Mouse (Mus musculus) midbrain, embryonic 16.5 days (tissue): ENCODE measurements around the gene Rccd1. TPM values are rescaled to one million over a fixed set of nuclear protein-coding genes. Genes with fewer than 3 reads are reported as not detected.
"Not testable (repeated sequence)": the region's sequence is repeated elsewhere in the genome, so short reads cannot be mapped to it uniquely, and the experiment has no call there.

ENCODE experiments used
- ATAC-seq: fragments of 200-750 bp; cut with Nextera tagmentation; 2 replicates; pipeline ENCODE4 v1.8.0; 2017; ENCODE audit warnings: moderate TSS enrichment
- H3K27ac ChIP-seq: fragments of 300-500 bp; sonication (generic); 2 replicates; pipeline ENCODE4 v1.5.1; 2014; ENCODE audit warnings: mild to moderate bottlenecking, low read length, mixed read lengths
- H3K27me3 ChIP-seq: fragments of 300-500 bp; sonication (generic); 2 replicates; pipeline ENCODE4 v1.6.1; 2014; ENCODE audit warnings: low read depth, low read length, mixed read lengths; ENCODE audit not compliant: control insufficient read depth, insufficient read depth
- H3K36me3 ChIP-seq: fragments of 300-500 bp; sonication (generic); 2 replicates; pipeline ENCODE4 v1.6.1; 2014; ENCODE audit warnings: mild to moderate bottlenecking, low read length, moderate library complexity, mixed read lengths; ENCODE audit not compliant: control insufficient read depth, insufficient read depth
- H3K4me1 ChIP-seq: fragments of 300-500 bp; sonication (generic); 2 replicates; pipeline ENCODE4 v1.6.1; 2014; ENCODE audit warnings: mild to moderate bottlenecking, low read length, mixed read lengths; ENCODE audit not compliant: control insufficient read depth, insufficient read depth
- H3K4me2 ChIP-seq: fragments of 300-500 bp; sonication (generic); 2 replicates; pipeline ENCODE4 v1.6.1; 2014; ENCODE audit warnings: mild to moderate bottlenecking, low read length, mixed read lengths
- H3K4me3 ChIP-seq: fragments of 300-500 bp; sonication (generic); 2 replicates; pipeline ENCODE4 v1.5.1; 2014; ENCODE audit warnings: low read depth, mild to moderate bottlenecking, low read length, moderate library complexity, mixed read lengths
- H3K9ac ChIP-seq: fragments of 300-500 bp; sonication (generic); 2 replicates; pipeline ENCODE4 v1.6.1; 2014; ENCODE audit warnings: low read depth, low read length, mixed read lengths
- H3K9me3 ChIP-seq: fragments of 300-500 bp; sonication (generic); replicated peaks from 2 replicates; pipeline ENCODE4 v1.6.1; 2014; ENCODE audit warnings: mild to moderate bottlenecking, low read length, mixed read lengths; ENCODE audit not compliant: control insufficient read depth, poor library complexity, severe bottlenecking
- WGBS: fragments of 180-500 bp; shearing (Covaris S2); extraction: QIAGEN DNeasy Blood & Tissue Kit; methylation state at CpG from one replicate; pipeline ENCODE4 v1.1.7; 2014; 5-methylcytosine and 5-hydroxymethylcytosine counted together
- polyA plus RNA-seq: library from polyadenylated mRNA; unstranded; fragments of >200 nt; fragmentation: Nextera tagmentation; extraction: Ambion mirVana; gene quantifications from 2 replicates; pipeline ENCODE4 v1.2.1, GENCODE M21; 2015

The Rccd1 gene
- polyA plus RNA-seq, 1 experiment from 2014 or later, result 10.7 TPM

GRCm38 (mm10) chr7:80324816-80325119 lies 514 bp upstream of the Rccd1 start:
- WGBS, result 37% methylated on average over 4 of the region's 5 CpGs
- H3K4me3 ChIP-seq, result not testable (repeated sequence)

GRCm38 (mm10) chr7:80323336-80323735 lies 918 bp downstream of the Rccd1 start:
- peak overlapping the region; percentile 90 for H3K27ac ChIP-seq
- H3K9me3 ChIP-seq, result no peaks in the 10 kb centered on the region
- H3K4me2 ChIP-seq, result peak overlapping the region; percentile 86
- WGBS, result 18% methylated on average over 8 of the region's 8 CpGs
- no peak for ATAC-seq
- H3K4me1 ChIP-seq, result peaks cover 13% of the 10 kb centered on the region
- peak overlapping the region; percentile 61 for H3K4me3 ChIP-seq
- H3K27me3 ChIP-seq, result no peaks in the 10 kb centered on the region
- peaks cover 27% of the 10 kb centered on the region for H3K36me3 ChIP-seq
- H3K9ac ChIP-seq, result peak overlapping the region; percentile 59

More at GRCm38 (mm10) chr7:80324816-80325119, 514 bp upstream of the Rccd1 start:
- not testable (repeated sequence) for H3K9ac ChIP-seq, H3K27ac ChIP-seq, H3K27me3 ChIP-seq, H3K9me3 ChIP-seq
- peak overlapping the region; percentile 86 for H3K4me2 ChIP-seq
- peaks cover 13% of the 10 kb centered on the region for H3K4me1 ChIP-seq
- ATAC-seq, result peak; percentile 8; the same call in 1 of the 2 replicates
- peaks cover 41% of the 10 kb centered on the region for H3K36me3 ChIP-seq

- H3K4me2 ChIP-seq, result no peak overlapping the region
- 82% methylated on average over 19 of the region's 19 CpGs for WGBS
- H3K9ac ChIP-seq, result no peak overlapping the region
- H3K36me3 ChIP-seq, result 0 out of 2 replicates have a peak, but pooled peaks cover 5% of the 10 kb centered on the region
- H3K27me3 ChIP-seq, result no peaks in the 10 kb centered on the region
- peaks cover 13% of the 10 kb centered on the region for H3K4me1 ChIP-seq
- H3K27ac ChIP-seq, result no peak overlapping the region
- no peak overlapping the region for H3K4me3 ChIP-seq
- H3K9me3 ChIP-seq, result no peaks in the 10 kb centered on the region
- no peak for ATAC-seq
Measured at GRCm38 (mm10) chr7:80319846-80320496, 4.3 kb downstream of the Rccd1 start.

GRCm38 (mm10) chr7:80318670-80319069 lies 5.6 kb downstream of the Rccd1 start:
- Histone ChIP-seq H3K4me2 (no peak overlapping the region), H3K9ac (no peak overlapping the region), H3K36me3 (0 out of 2 replicates have a peak, but pooled peaks cover 5% of the 10 kb centered on the region), H3K9me3 (no peaks in the 10 kb centered on the region), H3K4me3 (no peak overlapping the region), H3K27ac (no peak overlapping the region), H3K27me3 (no peaks in the 10 kb centered on the region), H3K4me1 (peaks cover 13% of the 10 kb centered on the region)
- no peak for ATAC-seq
- WGBS, result 90% methylated on average over 4 of the region's 4 CpGs

- peaks cover 4% of the 10 kb centered on the region; the same call in 1 of the 2 replicates for H3K4me1 ChIP-seq
- WGBS, result 72% methylated on average over 1 of the region's 1 CpGs
- no peak for ATAC-seq
Measured at GRCm38 (mm10) chr7:80317439-80318115, 6.7 kb downstream of the Rccd1 start.

GRCm38 (mm10) chr7:80315733-80316132 lies 8.5 kb downstream of the Rccd1 start:
- Histone ChIP-seq H3K36me3 (0 out of 2 replicates have a peak, but pooled peaks cover 5% of the 10 kb centered on the region), H3K9ac (no peak overlapping the region), H3K4me2 (no peak overlapping the region), H3K9me3 (no peaks in the 10 kb centered on the region), H3K27me3 (no peaks in the 10 kb centered on the region), H3K4me3 (no peak overlapping the region), H3K27ac (no peak overlapping the region), H3K4me1 (no peaks in the 10 kb centered on the region)
- ATAC-seq, result no peak
- 81% methylated on average over 2 of the region's 2 CpGs for WGBS

More at GRCm38 (mm10) chr7:80317439-80318115, 6.7 kb downstream of the Rccd1 start:
- no peaks in the 10 kb centered on the region for H3K9me3 ChIP-seq
- H3K27me3 ChIP-seq, result no peaks in the 10 kb centered on the region
- H3K27ac ChIP-seq, result no peak overlapping the region
- H3K4me3 ChIP-seq, result no peak overlapping the region
- H3K36me3 ChIP-seq, result 0 out of 2 replicates have a peak, but pooled peaks cover 5% of the 10 kb centered on the region
- H3K4me2 ChIP-seq, result no peak overlapping the region
- H3K9ac ChIP-seq, result no peak overlapping the region

GRCm38 (mm10) chr7:80310771-80311170 lies 13.5 kb downstream of the Rccd1 start:
- Histone ChIP-seq H3K4me3 (no peak overlapping the region), H3K27me3 (no peaks in the 10 kb centered on the region), H3K27ac (no peak overlapping the region), H3K9ac (no peak overlapping the region), H3K9me3 (no peaks in the 10 kb centered on the region), H3K36me3 (0 out of 2 replicates have a peak, but pooled peaks cover 3% of the 10 kb centered on the region), H3K4me1 (no peaks in the 10 kb centered on the region), H3K4me2 (no peak overlapping the region)
- ATAC-seq, result no peak
- WGBS, result 82% methylated on average over 7 of the region's 7 CpGs

GRCm38 (mm10) chr7:80307766-80308165 lies 16.5 kb downstream of the Rccd1 start:
- Histone ChIP-seq H3K4me1 (no peaks in the 10 kb centered on the region), H3K4me3 (no peak overlapping the region), H3K9me3 (no peaks in the 10 kb centered on the region), H3K36me3 (0 out of 2 replicates have a peak, but pooled peaks cover 2% of the 10 kb centered on the region), H3K4me2 (no peak overlapping the region), H3K9ac (no peak overlapping the region), H3K27me3 (no peaks in the 10 kb centered on the region), H3K27ac (no peak overlapping the region)
- ATAC-seq, result no peak
- 77% methylated on average over 3 of the region's 3 CpGs for WGBS

GRCm38 (mm10) chr7:80301522-80301921 lies 22.7 kb downstream of the Rccd1 start:
- H3K9ac ChIP-seq, result no peak overlapping the region
- H3K27me3 ChIP-seq, result no peaks in the 10 kb centered on the region
- 86% methylated on average over 2 of the region's 2 CpGs for WGBS
- H3K4me2 ChIP-seq, result no peak overlapping the region
- H3K27ac ChIP-seq, result no peak overlapping the region
- 0 out of 2 replicates have a peak, but pooled peaks cover 2% of the 10 kb centered on the region for H3K36me3 ChIP-seq
- no peak overlapping the region for H3K4me3 ChIP-seq
- H3K4me1 ChIP-seq, result no peaks in the 10 kb centered on the region
- no peaks in the 10 kb centered on the region for H3K9me3 ChIP-seq
- ATAC-seq, result no peak
